Mouse (Mus musculus): ENCODE results near the gene Lrrc4.

Lrrc4 gene

GRCm38 (mm10) chr6:28667586-28667985 is 164.0 kb downstream of the Lrrc4 start:
- DNase-seq (ENCODE audit: low spot score) = no peak

- no peak for DNase-seq (ENCODE audit: low spot score)
These were observed 166.8 kb downstream of the Lrrc4 start for GRCm38 (mm10) chr6:28664716-28665115.

GRCm38 (mm10) chr6:28663670-28664069 is 167.9 kb downstream of the Lrrc4 start:
- no peak for DNase-seq (ENCODE audit: low spot score)

- no peak for DNase-seq (ENCODE audit: low spot score)
These were observed 168.5 kb downstream of the Lrrc4 start for GRCm38 (mm10) chr6:28663004-28663403.

GRCm38 (mm10) chr6:28656511-28656910 is 175.0 kb downstream of the Lrrc4 start:
- DNase-seq (ENCODE audit: low spot score) = no peak

- no peak for DNase-seq (ENCODE audit: low spot score)
These were observed 186.3 kb downstream of the Lrrc4 start for GRCm38 (mm10) chr6:28645231-28645630.

GRCm38 (mm10) chr6:28642909-28643308 is 188.6 kb downstream of the Lrrc4 start:
- no peak for DNase-seq (ENCODE audit: low spot score)

GRCm38 (mm10) chr6:28640088-28640487 is 191.5 kb downstream of the Lrrc4 start:
- DNase-seq (ENCODE audit: low spot score) = no peak

- no peak for DNase-seq (ENCODE audit: low spot score)
These were observed 195.8 kb downstream of the Lrrc4 start for GRCm38 (mm10) chr6:28635531-28636348.

GRCm38 (mm10) chr6:28635092-28635491 is 196.5 kb downstream of the Lrrc4 start:
- no peak for DNase-seq (ENCODE audit: low spot score)

- no peak for DNase-seq (ENCODE audit: low spot score)
These were observed 197.9 kb downstream of the Lrrc4 start for GRCm38 (mm10) chr6:28633656-28634055.

GRCm38 (mm10) chr6:28633120-28633519 is 198.4 kb downstream of the Lrrc4 start:
- no peak for DNase-seq (ENCODE audit: low spot score)

- no peak for DNase-seq (ENCODE audit: low spot score)
These were observed 200.6 kb downstream of the Lrrc4 start for GRCm38 (mm10) chr6:28630926-28631325.

- DNase-seq (ENCODE audit: low spot score) = no peak
These were observed 201.7 kb downstream of the Lrrc4 start for GRCm38 (mm10) chr6:28629866-28630265.

- no peak for DNase-seq (ENCODE audit: low spot score)
These were observed 203.1 kb downstream of the Lrrc4 start for GRCm38 (mm10) chr6:28628408-28628807.

- DNase-seq (ENCODE audit: low spot score) = no peak
These were observed 208.6 kb downstream of the Lrrc4 start for GRCm38 (mm10) chr6:28622963-28623362.

- no peak for DNase-seq (ENCODE audit: low spot score)
These were observed 209.0 kb downstream of the Lrrc4 start for GRCm38 (mm10) chr6:28622522-28622921.

- DNase-seq (ENCODE audit: low spot score) = no peak
These were observed 209.6 kb downstream of the Lrrc4 start for GRCm38 (mm10) chr6:28621961-28622360.

- DNase-seq (ENCODE audit: low spot score) = no peak
These were observed 210.1 kb downstream of the Lrrc4 start for GRCm38 (mm10) chr6:28621431-28621830.

GRCm38 (mm10) chr6:28618751-28619153 is 212.8 kb downstream of the Lrrc4 start:
- peak; percentile 36 for DNase-seq (ENCODE audit: low spot score)

- no peak for DNase-seq (ENCODE audit: low spot score)
These were observed 213.2 kb downstream of the Lrrc4 start for GRCm38 (mm10) chr6:28618299-28618698.

GRCm38 (mm10) chr6:28615966-28616365 is 215.6 kb downstream of the Lrrc4 start:
- DNase-seq (ENCODE audit: low spot score) = no peak

GRCm38 (mm10) chr6:28615408-28615807 is 216.1 kb downstream of the Lrrc4 start:
- DNase-seq (ENCODE audit: low spot score) = no peak

GRCm38 (mm10) chr6:28614856-28615255 is 216.7 kb downstream of the Lrrc4 start:
- no peak for DNase-seq (ENCODE audit: low spot score)

Data from layer of hippocampus, adult 11-12 months (tissue).